Comparison of ENCODE assay signal across 8 mouse cellular contexts in genomic region chr12:91588176-91588669, GRCm38 (mm10). TPM values are rescaled to one million over a fixed set of nuclear protein-coding genes. Genes with fewer than 3 reads are reported as not detected.
DNase-seq lines count a peak whose midpoint lies in the region; ATAC-seq and TF ChIP-seq lines count a peak whose summit lies in the region.

No protein-coding gene starts in this region.

- H3K4me3 ChIP-seq in ES-E14 (ENCODE audit: insufficient read depth in 1 of 2, low read depth in 1 of 2, low read length in 2 of 2, poor library complexity in 1 of 2, severe bottlenecking in 1 of 2) = peak overlapping the region; percentile 86 to 97
- H3K4me3 ChIP-seq in forebrain, embryonic 16.5 days (replicated peaks; ENCODE audit: low read length) = peak overlapping the region; percentile 84
- peak overlapping the region; percentile 93 for H3K4me3 ChIP-seq in lung, embryonic 15.5 days

- in situ Hi-C loops in ES-E14 (cut with MboI; ENCODE audit: low sequenced_read_pairs in 2 of 2, unreplicated experiment in 2 of 2) = no loop called here

- peak overlapping the region; percentile 99 for H3K9ac ChIP-seq in ES-E14 (ENCODE audit: insufficient read depth, low read depth, low read length, poor library complexity, severe bottlenecking)
- H3K9ac ChIP-seq in forebrain, embryonic 16.5 days (replicated peaks; ENCODE audit: low read depth, low read length) = peak overlapping the region; percentile 100
- H3K9ac ChIP-seq in lung, embryonic 15.5 days = peak overlapping the region; percentile 100

- H3K9me3 ChIP-seq in ES-E14 (ENCODE audit: control insufficient read depth, insufficient read depth, low read depth, low read length) = no peaks in the 10 kb centered on the region
- no peaks in the 10 kb centered on the region for H3K9me3 ChIP-seq in forebrain, embryonic 16.5 days (ENCODE audit: control insufficient read depth, low read length)
- H3K9me3 ChIP-seq in lung, embryonic 15.5 days = no peaks in the 10 kb centered on the region

- H3K27ac ChIP-seq in ES-E14 (ENCODE audit: insufficient read depth, low read depth, low read length, poor library complexity, severe bottlenecking) = peak overlapping the region; percentile 97; the same call in 1 of the 2 replicates
- peak overlapping the region; percentile 100 for H3K27ac ChIP-seq in forebrain, embryonic 16.5 days (ENCODE audit: low read length)
- peak overlapping the region; percentile 100 for H3K27ac ChIP-seq in lung, embryonic 15.5 days

- 0% methylated on average over 32 of the region's 32 CpGs for WGBS in forebrain, embryonic 16.5 days
- WGBS in lung, embryonic 15.5 days = under 1% methylated on average over 32 of the region's 32 CpGs

- DNase-seq in ES-E14 (ENCODE audit: low read depth, low spot score) = peak; percentile 90
- peak; percentile 94 for DNase-seq in cerebellum, adult 11-12 months
- DNase-seq in heart, postnatal 4 days = peak; percentile 94
- peak; percentile 90 to 94 for DNase-seq in layer of hippocampus, adult 8-10 months (ENCODE audit: low spot score in 2 of 2)
- peak; percentile 90 for DNase-seq in ovary, adult 18-20 months (ENCODE audit: low spot score)
- peak; percentile 93 for DNase-seq in thymus, postnatal 0 days (ENCODE audit: low spot score)

- no peaks in the 10 kb centered on the region; a peak in 2 of 4 replicates for H3K4me1 ChIP-seq in ES-E14 (ENCODE audit: control insufficient read depth in 2 of 2, insufficient read depth in 2 of 2, low read length in 2 of 2, poor library complexity in 1 of 2)
- peaks cover 20% of the 10 kb centered on the region for H3K4me1 ChIP-seq in forebrain, embryonic 16.5 days (replicated peaks; ENCODE audit: control insufficient read depth, insufficient read depth, low read length)
- peaks cover 18% of the 10 kb centered on the region for H3K4me1 ChIP-seq in lung, embryonic 15.5 days

- peaks cover 4% of the 10 kb centered on the region for H3K36me3 ChIP-seq in ES-E14 (ENCODE audit: control insufficient read depth, insufficient read depth, low read length, poor library complexity, severe bottlenecking)
- peaks cover 5% of the 10 kb centered on the region; the same call in 1 of the 2 replicates for H3K36me3 ChIP-seq in forebrain, embryonic 16.5 days (ENCODE audit: control insufficient read depth, insufficient read depth)
- peaks cover 21% of the 10 kb centered on the region; the same call in 1 of the 2 replicates for H3K36me3 ChIP-seq in lung, embryonic 15.5 days

- peak overlapping the region; percentile 58 for H3K4me2 ChIP-seq in forebrain, embryonic 16.5 days (ENCODE audit: low read length)
- H3K4me2 ChIP-seq in lung, embryonic 15.5 days = peak overlapping the region; percentile 54

- peak; percentile 92 for ATAC-seq in forebrain, embryonic 16.5 days
- peak; percentile 85 for ATAC-seq in lung, embryonic 15.5 days (ENCODE audit: borderline replicate concordance, extremely low read depth, low FRiP score, low TSS enrichment)

- H3K27me3 ChIP-seq in forebrain, embryonic 16.5 days (replicated peaks; ENCODE audit: control insufficient read depth, insufficient read depth, low read length) = no peaks in the 10 kb centered on the region
- H3K27me3 ChIP-seq in lung, embryonic 15.5 days = no peaks in the 10 kb centered on the region

TF ChIP-seq in ES-E14, 5 proteins besides CTCF, POLR2A, EP300 and RAD21:
- TF ChIP-seq MAFK (IDR thresholded peaks at IDR 0.05; ENCODE audit: insufficient read depth, low read depth, low read length) = no peak
- peak; percentile 44; the same call in 1 of the 2 replicates for TF ChIP-seq HCFC1 (IDR thresholded peaks at IDR 0.05; ENCODE audit: borderline replicate concordance, insufficient read depth, low read length)
- TF ChIP-seq ZNF384 (IDR thresholded peaks at IDR 0.05; ENCODE audit: low read depth, low read length) = no peak
- TF ChIP-seq ZC3H11A (IDR thresholded peaks at IDR 0.05; ENCODE audit: borderline replicate concordance, low read depth, low read length) = no peak

RNA-seq across cellular contexts. Expression of gene Gtf2a1, which starts 2.1 kb away (rescaled TPM):
- total RNA-seq in ES-E14 (2012; rRNA removed) = 27.9 and 38.0 TPM in 2 replicates
- 77.2 and 85.5 TPM in 2 replicates for polyA plus RNA-seq in forebrain, embryonic 16.5 days (2015; fragmentation: Nextera tagmentation; extraction: Ambion mirVana)
- total RNA-seq in heart, postnatal 4 days (2021) = 10 to 100 TPM; 32.6 to 33.3 TPM
- 10 to 100 TPM; 51.2 to 64.0 (median 55.6) TPM for total RNA-seq in layer of hippocampus, adult 8-10 months (2022)
- 42.9 and 46.3 TPM in 2 replicates for polyA plus RNA-seq in lung, embryonic 15.5 days (2015; fragmentation: Nextera tagmentation; extraction: Ambion mirVana)
- 31.0 and 36.6 TPM in 2 replicates for polyA plus RNA-seq in thymus, postnatal 0 days (2015; fragmentation: Nextera tagmentation; extraction: Ambion mirVana)

Comparison
In these comparisons a context has a peak if more than half of its experiments do, and no peak if none do; other contexts are left out.
1. Peak in every context shown above with its lines: DNase-seq, ATAC-seq, H3K4me3 ChIP-seq and H3K27ac ChIP-seq.